Mouse (Mus musculus) liver, embryonic 14.5 days (tissue): ENCODE data around the gene Tmem151b. TPM values are rescaled to one million over a fixed set of nuclear protein-coding genes. Genes with fewer than 3 reads are reported as not detected.

Experiments
- ATAC-seq: fragments of 200-750 bp; cut with Nextera tagmentation; 2 replicates; pipeline ENCODE4 v1.8.0; 2017; ENCODE audit warnings: moderate number of reproducible peaks, mild to moderate bottlenecking, moderate library complexity; ENCODE audit not compliant: insufficient read depth
- DNase-seq, 3 experiments: peaks; one replicate each; pipeline ENCODE4 v3.0.0-alpha.2; 2012 to 2013; ENCODE audit warnings: low read depth in 3 of 3, low spot score in 3 of 3
- H3K27ac ChIP-seq: fragments of 300-500 bp; sonication (generic); 2 replicates; pipeline ENCODE4 v1.5.1; 2014; ENCODE audit warnings: moderate library complexity, mild to moderate bottlenecking, control low read depth, inconsistent platforms
- H3K27me3 ChIP-seq: fragments of 300-500 bp; sonication (generic); 2 replicates; pipeline ENCODE4 v1.6.1; 2014; ENCODE audit warnings: mild to moderate bottlenecking, low read length, moderate library complexity; ENCODE audit not compliant: control insufficient read depth, insufficient read depth
- H3K36me3 ChIP-seq: fragments of 300-500 bp; sonication (generic); replicated peaks from 2 replicates; pipeline ENCODE4 v1.6.1; 2014; ENCODE audit warnings: low read depth; ENCODE audit not compliant: control insufficient read depth, insufficient read depth
- H3K4me1 ChIP-seq, 2 experiments: fragments of 200-500 bp in 1 of 2; fragments of 300-500 bp in 1 of 2; sonication (generic) in 1 of 2; replicated peaks; 2 replicates each; pipeline ENCODE4 v1.6.1; 2012 to 2014; ENCODE audit warnings: antibody characterized with exemption in 1 of 2, inconsistent platforms in 1 of 2, low read length in 1 of 2; ENCODE audit not compliant: control insufficient read depth in 2 of 2, insufficient read depth in 2 of 2
- H3K4me2 ChIP-seq: fragments of 300-500 bp; sonication (generic); 2 replicates; pipeline ENCODE4 v1.6.1; 2014; ENCODE audit warnings: low read depth, mild to moderate bottlenecking, control low read depth, moderate library complexity
- H3K4me3 ChIP-seq, 2 experiments: fragments of 200-500 bp in 1 of 2; fragments of 300-500 bp in 1 of 2; sonication (generic) in 1 of 2; 2 replicates each; pipeline ENCODE4 v1.5.1; 2012 to 2014; ENCODE audit warnings: low read depth in 2 of 2, low read length in 2 of 2, mild to moderate bottlenecking in 2 of 2, control low read depth in 1 of 2, inconsistent platforms in 1 of 2, moderate library complexity in 1 of 2; ENCODE audit not compliant: insufficient read depth in 1 of 2
- H3K9ac ChIP-seq: fragments of 300-500 bp; sonication (generic); replicated peaks from 2 replicates; pipeline ENCODE4 v1.6.1; 2014; ENCODE audit warnings: mild to moderate bottlenecking, control low read depth, moderate library complexity
- H3K9me3 ChIP-seq: fragments of 300-500 bp; sonication (generic); 2 replicates; pipeline ENCODE4 v1.6.1; 2016; ENCODE audit warnings: low read length, mixed read lengths; ENCODE audit not compliant: control insufficient read depth
- CTCF ChIP-seq: IDR thresholded peaks from 2 replicates; pipeline ENCODE4 v1.5.1; 2016; ENCODE audit warnings: antibody characterized with exemption, low read depth, control low read depth
- EP300 ChIP-seq: IDR thresholded peaks from 2 replicates; pipeline ENCODE4 v1.6.1; 2016; ENCODE audit warnings: antibody characterized with exemption, low read depth
- whole genome bisulfite sequencing: fragments of 180-500 bp; shearing (Covaris S2); extraction: QIAGEN DNeasy Blood & Tissue Kit; methylation state at CpG from one replicate; pipeline ENCODE4 v1.1.7; 2014; ENCODE audit not compliant: insufficient replicate concordance; 5-methylcytosine and 5-hydroxymethylcytosine counted together
- polyA plus RNA-seq, 2 experiments: library from polyadenylated mRNA; depleted of rRNA in 1 of 2; stranded (reverse) in 1 of 2; unstranded in 1 of 2; fragments of >200 nt; fragmentation: Nextera tagmentation in 1 of 2; extraction: Ambion mirVana in 1 of 2; gene quantifications; 2 replicates each; pipeline versions ENCODE4 v1.2.1 to v1.2.3; 2012 to 2014

The Tmem151b gene
- polyA plus RNA-seq, 2 experiments = 0.08 TPM; not detected in 1

- TF ChIP-seq CTCF (peak; percentile 93), EP300 (no peak)
- 2% methylated on average over 52 of the region's 61 CpGs for WGBS
- H3K27me3 ChIP-seq = no peaks in the 10 kb centered on the region
- peak within 1 kb of the TSS; percentile 98 for H3K4me2 ChIP-seq
- H3K27ac ChIP-seq = peak within 1 kb of the TSS; percentile 20; the same call in 1 of the 2 replicates
- no peaks in the 10 kb centered on the region for H3K9me3 ChIP-seq
- peaks cover 19% of the 10 kb centered on the region for H3K36me3 ChIP-seq
- peaks cover 3 to 4% of the 10 kb centered on the region in 2 experiments; a peak in 2 of 4 replicates for H3K4me1 ChIP-seq
- ATAC-seq (peak; percentile 75), DNase-seq (peak; percentile 65 to 77 (median 66))
- H3K9ac ChIP-seq = peak within 1 kb of the TSS; percentile 90
- peak within 1 kb of the TSS; percentile 77 to 93 for H3K4me3 ChIP-seq
These were observed 14.4 kb upstream of the Tmem151b start, which contains the start of gene Slc35b2 for GRCm38 (mm10) chr17:45563655-45564530. Gene Slc35b2 (plus strand): TSS chr17:45563874.

- H3K36me3 ChIP-seq = peaks cover 12% of the 10 kb centered on the region
- WGBS = 65% methylated on average over 12 of the region's 12 CpGs
- no peaks in the 10 kb centered on the region for H3K27me3 ChIP-seq
- DNase-seq (no peak), ATAC-seq (no peak)
- H3K4me2 ChIP-seq = peak overlapping the region; percentile 98
- no peaks in the 10 kb centered on the region for H3K9me3 ChIP-seq
- H3K4me1 ChIP-seq = peaks cover 3 to 4% of the 10 kb centered on the region in 2 experiments; a peak in 2 of 4 replicates
- H3K27ac ChIP-seq = no peak overlapping the region
- H3K9ac ChIP-seq = no peak overlapping the region
- TF ChIP-seq CTCF (no peak), EP300 (no peak)
- H3K4me3 ChIP-seq = no peak overlapping the region
These were observed 13.7 kb upstream of the Tmem151b start for GRCm38 (mm10) chr17:45563216-45563615.

GRCm38 (mm10) chr17:45559732-45560525, 10.5 kb upstream of the Tmem151b start:
- H3K9me3 ChIP-seq = no peaks in the 10 kb centered on the region
- H3K4me2 ChIP-seq = no peak overlapping the region
- no peak for DNase-seq
- H3K4me3 ChIP-seq = no peak overlapping the region
- WGBS = 74% methylated on average over 15 of the region's 15 CpGs
- no peak overlapping the region for H3K27ac ChIP-seq
- no peak for ATAC-seq
- TF ChIP-seq CTCF = no peak
- TF ChIP-seq EP300 = no peak
- no peak overlapping the region for H3K9ac ChIP-seq
- H3K4me1 ChIP-seq = peaks cover 1 to 14% of the 10 kb centered on the region in 2 experiments
- H3K27me3 ChIP-seq = peaks cover 15% of the 10 kb centered on the region
- H3K36me3 ChIP-seq = no peaks in the 10 kb centered on the region

GRCm38 (mm10) chr17:45557998-45558862, 8.8 kb upstream of the Tmem151b start:
- Histone ChIP-seq H3K9me3 (no peaks in the 10 kb centered on the region), H3K4me3 (no peak overlapping the region), H3K4me1 (peaks cover 0 to 11% of the 10 kb centered on the region in 2 experiments; a peak in 3 of 4 replicates), H3K4me2 (no peak overlapping the region), H3K27ac (no peak overlapping the region), H3K27me3 (peaks cover 15% of the 10 kb centered on the region), H3K36me3 (no peaks in the 10 kb centered on the region), H3K9ac (no peak overlapping the region)
- 51% methylated on average over 16 of the region's 16 CpGs for WGBS
- no peak for TF ChIP-seq CTCF
- no peak for TF ChIP-seq EP300
- DNase-seq (no peak), ATAC-seq (no peak)
